Mouse (Mus musculus): Measurements from ENCODE around the gene Mttp.
A peak's percentile ranks its signal among the peaks of the same experiment; 100 is the strongest.
"Not testable (repeated sequence)": the region's sequence is repeated elsewhere in the genome, so short reads cannot be mapped to it uniquely, and the experiment has no call there.

The Mttp gene

GRCm38 (mm10) chr3:138144642-138145171 lies at the start of gene Mttp:
Gene Mttp, minus strand, starts transcription at chr3:138144968.
- peak; percentile 58 to 76 for DNase-seq (ENCODE audit: low spot score in 2 of 2)

GRCm38 (mm10) chr3:138193683-138194302 lies 49.0 kb upstream of the Mttp start, which contains the start of gene 4930579F01Rik:
Gene 4930579F01Rik, minus strand, starts transcription at chr3:138193825.
- no peak for DNase-seq (ENCODE audit: low spot score in 2 of 2)

- no peak for DNase-seq (ENCODE audit: low spot score in 2 of 2)
Measured at GRCm38 (mm10) chr3:138192260-138192659, 47.5 kb upstream of the Mttp start.

GRCm38 (mm10) chr3:138185995-138186930 lies 41.5 kb upstream of the Mttp start:
- no peak for DNase-seq (ENCODE audit: low spot score in 2 of 2)

- DNase-seq (ENCODE audit: low spot score in 2 of 2) = no peak
Measured at GRCm38 (mm10) chr3:138185290-138185689, 40.5 kb upstream of the Mttp start.

- DNase-seq (ENCODE audit: low spot score in 2 of 2) = no peak
Measured at GRCm38 (mm10) chr3:138183371-138183770, 38.6 kb upstream of the Mttp start.

- DNase-seq (ENCODE audit: low spot score in 2 of 2) = no peak
Measured at GRCm38 (mm10) chr3:138182019-138182418, 37.3 kb upstream of the Mttp start.

- no peak for DNase-seq (ENCODE audit: low spot score in 2 of 2)
Measured at GRCm38 (mm10) chr3:138175551-138175950, 30.8 kb upstream of the Mttp start.

GRCm38 (mm10) chr3:138173291-138173690 lies 28.5 kb upstream of the Mttp start:
- no peak for DNase-seq (ENCODE audit: low spot score in 2 of 2)

GRCm38 (mm10) chr3:138162553-138163183 lies 17.9 kb upstream of the Mttp start:
- no peak for DNase-seq (ENCODE audit: low spot score in 2 of 2)

GRCm38 (mm10) chr3:138161623-138162022 lies 16.9 kb upstream of the Mttp start:
- DNase-seq (ENCODE audit: low spot score in 2 of 2) = no peak

GRCm38 (mm10) chr3:138156651-138157050 lies 11.9 kb upstream of the Mttp start:
- peak in 1 of 2 experiments; percentile 42 for DNase-seq (ENCODE audit: low spot score in 2 of 2)

GRCm38 (mm10) chr3:138155062-138155461 lies 10.3 kb upstream of the Mttp start:
- DNase-seq (ENCODE audit: low spot score in 2 of 2) = no peak

GRCm38 (mm10) chr3:138148811-138149210 lies 4.0 kb upstream of the Mttp start:
- no peak for DNase-seq (ENCODE audit: low spot score in 2 of 2)

- no peak for DNase-seq (ENCODE audit: low spot score in 2 of 2)
Measured at GRCm38 (mm10) chr3:138144060-138144641, 617 bp downstream of the Mttp start.

GRCm38 (mm10) chr3:138143315-138144059 lies 1.3 kb downstream of the Mttp start, which contains the start of gene Trmt10a:
Gene Trmt10a, plus strand, starts transcription at chr3:138143448.
- peak; percentile 93 to 98 for DNase-seq (ENCODE audit: low spot score in 2 of 2)

GRCm38 (mm10) chr3:138142733-138143314 lies 1.9 kb downstream of the Mttp start:
- no peak for DNase-seq (ENCODE audit: low spot score in 2 of 2)

GRCm38 (mm10) chr3:138142052-138142732 lies 2.6 kb downstream of the Mttp start:
- DNase-seq (ENCODE audit: low spot score in 2 of 2) = no peak

GRCm38 (mm10) chr3:138139663-138140062 lies 5.1 kb downstream of the Mttp start:
- no peak for DNase-seq (ENCODE audit: low spot score in 2 of 2)

- DNase-seq (ENCODE audit: low spot score in 2 of 2) = not testable (repeated sequence)
Measured at GRCm38 (mm10) chr3:138138146-138138545, 6.6 kb downstream of the Mttp start.
